13 mouse cellular contexts compared by ENCODE assay signal in the genomic region with DNA sequence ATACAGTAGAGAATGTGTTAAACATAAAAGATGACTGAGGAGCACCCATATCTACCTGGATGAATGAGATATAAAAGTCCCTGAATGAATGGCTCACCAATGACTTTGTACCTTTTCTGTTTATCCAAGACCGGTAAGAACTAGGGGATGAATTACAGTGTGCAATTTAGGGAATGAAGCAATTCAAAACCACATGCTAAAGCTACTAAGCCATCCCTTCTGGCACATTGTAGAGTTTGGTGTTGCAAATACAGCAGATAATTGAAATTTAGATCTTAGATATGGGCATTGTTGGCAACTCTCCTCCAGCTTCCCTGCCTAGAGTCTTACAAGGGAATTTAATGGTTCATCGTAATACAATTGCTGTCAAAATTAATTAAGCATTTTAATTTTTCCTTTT.
DNase-seq lines count a peak whose midpoint lies in the region.
"Had no signal": no experiment of that assay in that cellular context is flagged by ENCODE, and none has a peak within 500 bp of the region (broad histone marks: within the 10 kb centered on the region; RNA-seq: fewer than 3 reads in every experiment).

No protein-coding gene starts in this region.

- DNase-seq in MN1 (ENCODE audit: low spot score): peak; percentile 21
- peak; percentile 10 for DNase-seq in Muller cell, postnatal 12 days (ENCODE audit: inconsistent ontology term)
- peak; percentile 70 for DNase-seq in gonadal fat pad, adult 2 months (ENCODE audit: low read depth)
- no peak for DNase-seq in cerebellum, postnatal 14 days
- no peak for DNase-seq in gastrocnemius, adult 18-20 months (ENCODE audit: low spot score)
- DNase-seq: adrenal gland, adult 2 months; adrenal gland, postnatal 10 days; adrenal gland, postnatal 25 days; cerebellum, adult 11 months; cerebellum, adult 18-20 months; cerebellum, adult 8-10 months; cerebellum, adult 9-11 months; cerebellum, postnatal 25 days had no signal

Comparison
In these comparisons a context has a peak if more than half of its experiments do, and no peak if none do; other contexts are left out.
1. DNase-seq: peak in MN1 (single experiment), Muller cell, postnatal 12 days (single experiment) and gonadal fat pad, adult 2 months (single experiment); none in cerebellum, postnatal 14 days (0 of 2) and gastrocnemius, adult 18-20 months (single experiment).